In the genomic region with DNA sequence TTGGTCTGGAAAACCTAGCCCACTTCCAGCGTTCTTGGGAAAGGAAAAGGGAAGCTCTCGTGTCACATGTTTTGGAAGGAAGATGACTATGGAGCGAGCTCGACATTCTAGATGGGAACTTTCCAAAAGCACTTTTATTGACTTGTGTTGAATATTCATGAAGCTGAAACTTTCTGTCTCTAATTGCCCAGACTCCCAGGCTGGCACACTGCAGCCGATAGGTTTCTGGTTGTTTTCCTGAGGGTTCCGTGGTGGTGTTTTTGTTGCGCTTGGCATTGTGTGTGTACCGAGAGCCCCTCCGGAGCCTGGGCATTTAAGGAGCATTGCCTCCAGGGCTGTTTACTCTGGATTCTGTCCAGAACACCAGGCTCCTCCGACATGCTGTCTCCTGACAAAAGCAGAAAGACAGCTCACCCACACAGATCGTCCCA, we compare ENCODE assay signal across 8 mouse cellular contexts.
DNase-seq lines count a peak whose midpoint lies in the region; ATAC-seq and TF ChIP-seq lines count a peak whose summit lies in the region.

No protein-coding gene starts in this region.

- intact Hi-C loops in left cerebral cortex, postnatal 10 days (cut with DNase I) = no loop called here

- peak; percentile 23 to 32 for DNase-seq in left cerebral cortex, postnatal 10 days (ENCODE audit: extremely low spot score in 1 of 2, low spot score in 2 of 2)
- DNase-seq in left cerebral cortex, adult 18-20 months (ENCODE audit: low spot score in 2 of 2) = no peak
- peak; percentile 62 for DNase-seq in kidney, postnatal 36 days
- DNase-seq in thymus, postnatal 25 days = no peak

- H3K27ac ChIP-seq in embryonic facial prominence, embryonic 13.5 days = peak overlapping the region; percentile 49
- H3K27ac ChIP-seq in heart, embryonic 11.5 days (ENCODE audit: low read depth, low read length) = no peak overlapping the region; the same call in 1 of the 2 replicates
- H3K27ac ChIP-seq in intestine, postnatal 0 days (ENCODE audit: low read depth, low read length) = no peak overlapping the region

- peaks cover 39% of the 10 kb centered on the region for H3K4me1 ChIP-seq in embryonic facial prominence, embryonic 13.5 days
- H3K4me1 ChIP-seq in heart, embryonic 11.5 days (ENCODE audit: control insufficient read depth, insufficient read depth, low read length) = peaks cover 13% of the 10 kb centered on the region
- H3K4me1 ChIP-seq in intestine, postnatal 0 days (replicated peaks; ENCODE audit: control insufficient read depth, insufficient read depth, low read length) = no peaks in the 10 kb centered on the region

- WGBS in embryonic facial prominence, embryonic 13.5 days = 37% methylated on average over 11 of the region's 11 CpGs
- 45% methylated on average over 11 of the region's 11 CpGs for WGBS in heart, embryonic 11.5 days (ENCODE audit: insufficient replicate concordance)
- 56% methylated on average over 11 of the region's 11 CpGs for WGBS in intestine, postnatal 0 days

- no peak for ATAC-seq in embryonic facial prominence, embryonic 13.5 days (ENCODE audit: insufficient number of reproducible peaks, insufficient read depth, low FRiP score, low TSS enrichment, low read depth)
- no peak for ATAC-seq in heart, embryonic 11.5 days (replicated peaks; ENCODE audit: insufficient number of reproducible peaks, low FRiP score, low TSS enrichment)
- no peak for ATAC-seq in intestine, postnatal 0 days
- ATAC-seq in granulocyte monocyte progenitor cell, adult 5-6 weeks (replicated peaks; ENCODE audit: poor library complexity, severe bottlenecking) = no peak

- no peak for TF ChIP-seq CTCF in intestine, postnatal 0 days (IDR thresholded peaks at IDR 0.05; ENCODE audit: low read depth)

- H3K27me3 ChIP-seq in embryonic facial prominence, embryonic 13.5 days = no peaks in the 10 kb centered on the region
- H3K27me3 ChIP-seq in heart, embryonic 11.5 days (ENCODE audit: control insufficient read depth, insufficient read depth, low read length) = no peaks in the 10 kb centered on the region
- no peaks in the 10 kb centered on the region for H3K27me3 ChIP-seq in intestine, postnatal 0 days (replicated peaks; ENCODE audit: control insufficient read depth, insufficient read depth, low read length)

- H3K4me2 ChIP-seq in embryonic facial prominence, embryonic 13.5 days = peak overlapping the region; percentile 36
- H3K4me2 ChIP-seq in heart, embryonic 11.5 days = peak overlapping the region; percentile 18; the same call in 1 of the 2 replicates
- no peak overlapping the region for H3K4me2 ChIP-seq in intestine, postnatal 0 days (replicated peaks; ENCODE audit: low read depth)

- H3K9ac ChIP-seq in embryonic facial prominence, embryonic 13.5 days = no peak overlapping the region
- H3K9ac ChIP-seq in heart, embryonic 11.5 days (ENCODE audit: low read depth, low read length) = no peak overlapping the region
- H3K9ac ChIP-seq in intestine, postnatal 0 days (ENCODE audit: low read depth, low read length) = no peak overlapping the region

- H3K4me3 ChIP-seq in embryonic facial prominence, embryonic 13.5 days = no peak overlapping the region
- H3K4me3 ChIP-seq in heart, embryonic 11.5 days (ENCODE audit: low read depth, low read length) = no peak overlapping the region
- H3K4me3 ChIP-seq in intestine, postnatal 0 days (ENCODE audit: low read depth, low read length) = no peak overlapping the region

- H3K36me3 ChIP-seq in embryonic facial prominence, embryonic 13.5 days = no peaks in the 10 kb centered on the region
- H3K36me3 ChIP-seq in heart, embryonic 11.5 days (ENCODE audit: control insufficient read depth, insufficient read depth, low read length) = no peaks in the 10 kb centered on the region
- no peaks in the 10 kb centered on the region for H3K36me3 ChIP-seq in intestine, postnatal 0 days (ENCODE audit: control insufficient read depth, insufficient read depth)

- no peaks in the 10 kb centered on the region for H3K9me3 ChIP-seq in embryonic facial prominence, embryonic 13.5 days
- H3K9me3 ChIP-seq in heart, embryonic 11.5 days (replicated peaks; ENCODE audit: control insufficient read depth, low read length) = no peaks in the 10 kb centered on the region
- H3K9me3 ChIP-seq in intestine, postnatal 0 days (ENCODE audit: control insufficient read depth) = no peaks in the 10 kb centered on the region

Comparison
In these comparisons a context has a peak if more than half of its experiments do, and no peak if none do; other contexts are left out.
1. DNase-seq: peak in left cerebral cortex, postnatal 10 days (2 of 2) and kidney, postnatal 36 days (2 of 2); none in left cerebral cortex, adult 18-20 months (0 of 2) and thymus, postnatal 25 days (single experiment).